Mouse (Mus musculus) kidney, adult 2 months (tissue): ENCODE data around the gene Rnf144b.

Source experiments
- CTCF ChIP-seq: fragments of 200-500 bp; conservative IDR thresholded peaks from 2 replicates; pipeline ENCODE4 v1.5.1; 2011; ENCODE audit warnings: low read depth, mild to moderate bottlenecking, control low read depth, low read length, moderate library complexity, mixed read lengths; ENCODE audit not compliant: insufficient read depth, insufficient read length
- POLR2A ChIP-seq: fragments of 200-500 bp; IDR thresholded peaks from one replicate; pipeline ENCODE4 v1.6.1; 2011; ENCODE audit warnings: low read depth, low read length, control low read depth

DNA sequence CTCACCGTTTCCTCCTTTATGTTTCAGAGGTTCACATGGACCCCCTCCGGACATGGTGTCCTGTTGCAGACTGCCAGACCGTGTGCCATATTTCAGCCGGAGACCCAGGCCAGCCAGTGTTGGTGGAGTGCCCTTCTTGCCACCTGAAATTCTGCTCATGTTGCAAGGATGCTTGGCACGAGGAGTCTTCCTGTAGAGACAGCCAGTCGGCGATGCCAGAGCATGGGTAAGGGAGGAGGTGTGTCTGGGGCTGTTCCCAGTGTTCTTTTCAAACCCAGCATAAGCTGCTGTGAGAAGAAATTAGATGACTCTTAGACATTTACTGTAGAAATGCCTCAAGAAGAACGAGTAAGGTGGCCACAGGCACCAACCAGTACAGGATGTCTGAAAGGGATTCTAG, 114.9 kb downstream of the Rnf144b start:
- TF ChIP-seq POLR2A, result no peak
- TF ChIP-seq CTCF, result no peak
